Mouse (Mus musculus) urinary bladder, adult 18-20 months (tissue): ENCODE measurements around the gene Scaf1.

Source experiments
- DNase-seq, 2 experiments: peaks; one replicate each; pipeline ENCODE4 v3.0.0; 2022; ENCODE audit warnings: low spot score in 2 of 2, mixed read lengths in 2 of 2

The Scaf1 gene

GRCm38 (mm10) chr7:44955628-44956027 lies 60.5 kb downstream of the Scaf1 start:
- DNase-seq: no peak

GRCm38 (mm10) chr7:44954091-44954885 lies 61.9 kb downstream of the Scaf1 start:
- no peak for DNase-seq

GRCm38 (mm10) chr7:44953561-44953960 lies 62.6 kb downstream of the Scaf1 start:
- DNase-seq: no peak
